Mouse (Mus musculus) thymus, adult 2 months (tissue): ENCODE measurements around the gene Slc8a1.

Experiments
- CTCF ChIP-seq: fragments of 200-500 bp; IDR thresholded peaks from 2 replicates; pipeline ENCODE4 v1.5.1; 2012; ENCODE audit warnings: mild to moderate bottlenecking, control low read depth, low read length, moderate library complexity, borderline replicate concordance; ENCODE audit not compliant: control insufficient read depth, poor library complexity, insufficient read depth; ENCODE audit errors: extremely low read depth
- POLR2A ChIP-seq: fragments of 200-500 bp; IDR thresholded peaks from 2 replicates; pipeline ENCODE4 v1.6.1; 2012; ENCODE audit warnings: mild to moderate bottlenecking, low read length, control low read depth, moderate library complexity; ENCODE audit not compliant: control insufficient read depth, poor library complexity, insufficient read depth; ENCODE audit errors: extremely low read depth

DNA sequence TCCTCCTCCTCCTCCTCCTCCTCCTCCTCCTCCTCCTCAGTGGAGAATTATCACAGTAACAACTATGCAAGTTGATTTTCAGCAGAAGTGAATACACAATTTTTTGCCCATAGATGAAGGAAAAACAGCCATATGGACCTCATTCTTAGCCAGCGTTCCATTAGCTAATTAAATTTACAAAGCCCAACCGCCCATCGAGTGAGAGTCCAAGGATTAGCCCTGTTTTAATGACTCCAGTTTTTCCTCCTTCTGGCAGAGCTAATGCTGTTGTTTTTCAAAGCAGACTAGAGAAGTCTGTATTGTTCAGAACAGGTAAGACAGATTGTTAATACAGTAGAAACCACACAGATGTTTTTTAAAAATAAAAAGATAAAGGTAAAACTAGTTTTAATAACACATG lies 264.8 kb downstream of the Slc8a1 start:
- TF ChIP-seq POLR2A: no peak
- no peak for TF ChIP-seq CTCF
